Mouse (Mus musculus): ENCODE measurements around the gene Tcf3. TPM values are rescaled to one million over a fixed set of nuclear protein-coding genes. Genes with fewer than 3 reads are reported as not detected.

The Tcf3 gene
- polyA plus RNA-seq, 1 experiment from 2014 or later = 52.8 TPM

DNA sequence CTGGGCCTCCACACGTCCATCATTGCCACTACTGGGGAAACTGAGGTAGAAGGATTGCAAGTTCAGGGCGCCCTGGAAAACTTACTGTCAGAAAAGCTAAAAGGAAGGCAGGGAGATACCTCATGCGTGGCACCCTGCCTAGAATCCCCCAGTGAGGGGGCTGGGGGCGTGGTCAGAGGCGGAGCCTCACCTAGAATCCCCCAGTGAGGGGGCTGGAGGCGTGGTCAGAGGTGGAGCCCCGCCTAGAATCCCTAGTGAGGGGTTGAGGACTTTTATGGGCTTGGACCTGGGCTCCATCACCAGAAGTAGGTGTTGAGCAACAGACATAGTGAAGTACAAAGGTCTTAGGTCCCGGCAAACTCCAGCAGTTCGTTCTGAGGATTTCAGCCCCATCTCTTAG lies 2.8 kb upstream of the Tcf3 start:
- Histone ChIP-seq H3K36me3 (replicated peaks) (peaks cover under 1% of the 10 kb centered on the region; the same call in 1 of the 2 replicates), H3K27me3 (no peaks in the 10 kb centered on the region; the same call in 1 of the 2 replicates), H3K9ac (peak overlapping the region; percentile 22; the same call in 1 of the 2 replicates), H3K4me2 (peak overlapping the region; percentile 84), H3K27ac (replicated peaks) (peak overlapping the region; percentile 98), H3K9me3 (replicated peaks) (no peaks in the 10 kb centered on the region), H3K4me1 (replicated peaks) (peaks cover 54% of the 10 kb centered on the region), H3K4me3 (replicated peaks) (peak overlapping the region; percentile 1; the same call in 1 of the 2 replicates)
- ATAC-seq (ENCODE audit: insufficient read depth) = no peak
- 17% methylated on average over 9 of the region's 9 CpGs for WGBS (ENCODE audit: insufficient replicate concordance)

DNA sequence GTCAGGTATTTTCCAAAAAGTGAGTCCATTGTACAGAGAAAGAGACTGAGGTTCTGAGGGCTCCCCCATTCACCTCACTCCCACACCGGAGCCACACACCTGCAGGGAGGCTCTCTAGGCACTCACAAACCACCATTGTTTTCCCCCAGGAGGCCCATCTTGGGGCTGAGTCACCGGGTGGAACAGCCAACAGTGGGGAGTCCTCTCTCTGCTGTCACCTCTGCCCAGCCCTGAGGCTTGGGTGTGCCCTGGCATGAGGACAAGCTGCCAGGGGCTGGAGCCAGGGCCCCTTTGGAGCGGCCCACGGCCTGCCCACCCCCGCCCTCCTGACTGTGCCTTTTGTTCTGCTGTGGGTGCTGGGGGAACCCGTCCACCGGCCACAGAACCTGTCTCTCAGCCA lies 2.3 kb upstream of the Tcf3 start:
- 13% methylated on average over 7 of the region's 7 CpGs for WGBS (ENCODE audit: insufficient replicate concordance)
- Histone ChIP-seq H3K36me3 (replicated peaks) (peaks cover 5% of the 10 kb centered on the region), H3K9ac (peak overlapping the region; percentile 22), H3K27me3 (no peaks in the 10 kb centered on the region; the same call in 1 of the 2 replicates), H3K4me3 (replicated peaks) (peak overlapping the region; percentile 1; the same call in 1 of the 2 replicates), H3K27ac (replicated peaks) (peak overlapping the region; percentile 98), H3K9me3 (replicated peaks) (no peaks in the 10 kb centered on the region), H3K4me1 (replicated peaks) (peaks cover 59% of the 10 kb centered on the region), H3K4me2 (peak overlapping the region; percentile 84)
- ATAC-seq (ENCODE audit: insufficient read depth) = peak; percentile 13; the same call in 1 of the 2 replicates

DNA sequence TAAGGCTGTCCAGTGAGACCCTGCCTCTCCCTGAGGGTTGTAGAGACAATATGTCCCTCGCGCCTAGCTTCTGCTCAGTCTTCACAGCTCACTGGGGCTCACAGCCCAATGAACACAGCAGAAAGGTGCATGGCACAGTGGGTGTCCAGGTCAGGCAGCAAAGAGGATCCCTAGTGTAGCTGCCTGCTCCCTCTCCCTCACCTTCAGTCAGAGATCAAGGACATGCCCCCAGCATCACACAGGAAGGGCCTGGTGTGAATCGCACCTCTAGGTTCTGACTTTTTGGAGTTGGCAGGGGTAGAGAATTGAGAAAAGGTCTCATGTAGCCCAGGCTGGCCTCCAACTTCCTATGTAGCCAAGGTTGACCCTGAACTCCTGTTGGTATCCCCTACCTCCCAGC lies 1.4 kb upstream of the Tcf3 start:
- 77% methylated on average over 3 of the region's 3 CpGs for WGBS (ENCODE audit: insufficient replicate concordance)
- H3K27ac ChIP-seq (replicated peaks) = peak overlapping the region; percentile 98
- peak overlapping the region; percentile 84 for H3K4me2 ChIP-seq
- peak overlapping the region; percentile 25; the same call in 1 of the 2 replicates for H3K9ac ChIP-seq
- H3K9me3 ChIP-seq (replicated peaks) = no peaks in the 10 kb centered on the region
- ATAC-seq (ENCODE audit: insufficient read depth) = no peak
- H3K36me3 ChIP-seq (replicated peaks) = peaks cover 15% of the 10 kb centered on the region
- no peaks in the 10 kb centered on the region; the same call in 1 of the 2 replicates for H3K27me3 ChIP-seq
- peaks cover 69% of the 10 kb centered on the region for H3K4me1 ChIP-seq (replicated peaks)
- H3K4me3 ChIP-seq (replicated peaks) = peak overlapping the region; percentile 100

DNA sequence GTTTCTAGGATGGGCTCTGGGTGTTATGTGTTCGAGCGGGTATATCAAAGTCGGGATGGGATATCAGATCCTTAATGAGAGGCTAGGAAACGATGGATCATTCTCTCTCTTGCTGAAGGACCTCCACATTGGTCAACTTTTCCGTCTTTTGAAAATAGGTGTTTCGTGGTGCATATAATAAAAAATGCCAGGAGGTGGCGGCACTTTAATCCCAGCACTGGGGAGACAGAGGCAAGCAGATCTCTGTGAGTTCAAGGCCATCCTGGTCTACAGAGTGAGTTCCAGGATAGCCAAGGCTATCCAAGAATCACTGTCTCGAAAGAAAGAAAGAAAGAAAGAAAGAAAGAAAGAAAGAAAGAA lies 766 bp upstream of the Tcf3 start:
- H3K27ac ChIP-seq (replicated peaks) = peak overlapping the region; percentile 98
- 8% methylated on average over 8 of the region's 8 CpGs for WGBS (ENCODE audit: insufficient replicate concordance)
- H3K4me3 ChIP-seq (replicated peaks) = peak overlapping the region; percentile 100
- H3K9me3 ChIP-seq (replicated peaks) = no peaks in the 10 kb centered on the region
- H3K27me3 ChIP-seq = no peaks in the 10 kb centered on the region; the same call in 1 of the 2 replicates
- H3K4me2 ChIP-seq = peak overlapping the region; percentile 84
- H3K9ac ChIP-seq = peak overlapping the region; percentile 41
- peak; percentile 0; the same call in 1 of the 2 replicates for ATAC-seq (ENCODE audit: insufficient read depth)
- peaks cover 21% of the 10 kb centered on the region for H3K36me3 ChIP-seq (replicated peaks)
- peaks cover 72% of the 10 kb centered on the region for H3K4me1 ChIP-seq (replicated peaks)

DNA sequence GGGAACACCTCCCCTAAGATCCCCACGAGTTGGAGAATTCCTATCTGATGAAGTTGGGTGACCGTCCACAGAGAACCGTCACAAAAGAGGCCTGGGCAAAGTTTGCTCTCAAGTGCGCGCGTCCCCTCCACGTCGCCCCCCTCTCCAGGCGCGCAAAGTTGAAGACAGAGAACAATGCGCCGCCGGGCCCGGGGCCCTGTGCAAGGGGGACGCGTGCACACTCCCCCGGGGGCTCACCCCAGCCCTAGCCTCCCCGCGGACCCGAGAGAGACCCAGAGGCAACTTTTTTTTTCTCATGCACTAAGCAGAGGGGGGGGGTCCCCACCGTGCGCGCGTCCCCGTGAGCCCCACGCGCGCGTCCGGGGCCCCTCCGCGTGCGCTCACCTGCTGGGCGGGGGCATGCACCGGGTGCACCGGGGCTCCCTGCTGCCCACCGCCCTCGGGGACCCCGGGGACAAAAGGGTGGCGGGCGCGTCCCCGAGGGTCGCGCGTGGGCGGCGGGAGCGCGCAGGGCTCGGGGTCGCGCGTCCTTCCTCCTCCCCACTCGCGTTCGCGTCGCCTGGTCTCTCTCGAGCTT lies 423 bp downstream of the Tcf3 start:
- Histone ChIP-seq H3K4me1 (replicated peaks) (peaks cover 70% of the 10 kb centered on the region), H3K4me2 (peak overlapping the region; percentile 84), H3K4me3 (replicated peaks) (peak overlapping the region; percentile 100), H3K36me3 (replicated peaks) (peaks cover 33% of the 10 kb centered on the region), H3K27me3 (no peaks in the 10 kb centered on the region; the same call in 1 of the 2 replicates), H3K27ac (replicated peaks) (peak overlapping the region; percentile 98), H3K9me3 (replicated peaks) (no peaks in the 10 kb centered on the region), H3K9ac (peak overlapping the region; percentile 100)
- WGBS (ENCODE audit: insufficient replicate concordance) = under 1% methylated on average over 60 of the region's 60 CpGs
- no peak for ATAC-seq (ENCODE audit: insufficient read depth)

DNA sequence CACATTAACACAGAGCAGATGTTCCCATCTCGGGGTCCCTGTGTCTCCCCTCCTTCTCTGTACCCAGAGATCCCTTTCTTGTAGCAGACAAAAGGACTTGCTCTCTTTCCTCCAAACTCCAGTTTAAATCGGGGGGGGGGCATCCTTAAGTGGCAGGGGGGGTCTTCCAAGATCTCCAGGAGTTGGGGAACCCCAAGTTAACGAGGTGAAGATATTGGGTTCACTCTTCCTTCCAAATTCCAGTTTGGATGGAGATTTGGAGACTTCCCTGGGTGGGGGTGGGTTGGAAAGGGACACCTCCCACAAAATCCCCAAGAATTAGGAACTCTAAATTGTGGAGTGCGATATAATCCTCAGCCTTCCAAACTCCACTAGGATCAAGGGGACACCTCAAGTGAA lies 1.1 kb downstream of the Tcf3 start:
- peaks cover 39% of the 10 kb centered on the region for H3K36me3 ChIP-seq (replicated peaks)
- no peaks in the 10 kb centered on the region for H3K9me3 ChIP-seq (replicated peaks)
- no peak for ATAC-seq (ENCODE audit: insufficient read depth)
- H3K4me1 ChIP-seq (replicated peaks) = peaks cover 66% of the 10 kb centered on the region
- no peaks in the 10 kb centered on the region for H3K27me3 ChIP-seq
- peak overlapping the region; percentile 100 for H3K9ac ChIP-seq
- peak overlapping the region; percentile 100 for H3K4me3 ChIP-seq (replicated peaks)
- H3K4me2 ChIP-seq = peak overlapping the region; percentile 84
- WGBS (ENCODE audit: insufficient replicate concordance) = 2% methylated on average over 4 of the region's 4 CpGs
- H3K27ac ChIP-seq (replicated peaks) = peak overlapping the region; percentile 98

DNA sequence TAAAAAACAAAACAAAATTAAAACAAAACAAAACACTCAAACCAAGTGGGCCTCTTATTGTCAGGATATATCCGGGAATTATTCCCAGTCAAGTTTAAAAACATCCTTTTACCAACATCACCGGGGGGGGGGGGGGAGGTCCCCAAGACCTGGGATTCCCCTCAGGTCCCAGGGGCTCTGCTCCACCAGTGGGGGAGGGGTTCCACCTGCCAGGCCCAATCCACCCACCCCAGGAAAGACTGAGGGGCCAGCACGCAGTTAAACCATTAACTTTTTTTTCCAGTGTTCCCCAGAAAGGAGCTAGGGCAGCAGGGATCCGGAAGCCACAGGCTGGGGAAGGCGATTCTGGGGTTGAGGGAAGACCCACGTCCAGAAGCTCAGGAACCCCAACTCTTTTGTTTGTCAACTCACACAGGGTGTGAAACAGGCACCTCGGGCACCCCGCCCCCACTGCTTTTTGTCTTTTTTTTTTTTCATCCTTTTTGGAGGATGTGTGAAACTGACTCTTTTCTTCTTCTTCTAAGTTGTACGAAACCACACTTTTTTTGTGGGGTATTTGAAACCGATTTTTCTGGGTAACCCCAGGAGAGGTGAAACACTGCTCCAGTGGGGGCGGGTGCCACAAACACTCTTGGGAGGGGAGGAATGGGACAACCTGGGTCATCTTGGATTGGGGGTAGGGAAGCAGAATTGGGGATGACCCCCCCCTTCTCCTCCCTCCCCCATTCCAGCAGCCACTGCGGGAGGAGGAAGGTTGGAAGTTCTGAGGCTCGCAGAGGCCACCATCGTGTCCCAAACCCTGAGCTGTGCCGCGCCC lies 1.7 kb downstream of the Tcf3 start:
- H3K4me1 ChIP-seq (replicated peaks) = peaks cover 63% of the 10 kb centered on the region
- H3K27ac ChIP-seq (replicated peaks) = peak overlapping the region; percentile 98
- H3K36me3 ChIP-seq (replicated peaks) = peaks cover 45% of the 10 kb centered on the region
- no peak for ATAC-seq (ENCODE audit: insufficient read depth)
- peak overlapping the region; percentile 84 for H3K4me2 ChIP-seq
- WGBS (ENCODE audit: insufficient replicate concordance) = 24% methylated on average over 16 of the region's 16 CpGs
- peak overlapping the region; percentile 100 for H3K4me3 ChIP-seq (replicated peaks)
- H3K9me3 ChIP-seq (replicated peaks) = no peaks in the 10 kb centered on the region
- H3K9ac ChIP-seq = peak overlapping the region; percentile 100
- no peaks in the 10 kb centered on the region for H3K27me3 ChIP-seq

DNA sequence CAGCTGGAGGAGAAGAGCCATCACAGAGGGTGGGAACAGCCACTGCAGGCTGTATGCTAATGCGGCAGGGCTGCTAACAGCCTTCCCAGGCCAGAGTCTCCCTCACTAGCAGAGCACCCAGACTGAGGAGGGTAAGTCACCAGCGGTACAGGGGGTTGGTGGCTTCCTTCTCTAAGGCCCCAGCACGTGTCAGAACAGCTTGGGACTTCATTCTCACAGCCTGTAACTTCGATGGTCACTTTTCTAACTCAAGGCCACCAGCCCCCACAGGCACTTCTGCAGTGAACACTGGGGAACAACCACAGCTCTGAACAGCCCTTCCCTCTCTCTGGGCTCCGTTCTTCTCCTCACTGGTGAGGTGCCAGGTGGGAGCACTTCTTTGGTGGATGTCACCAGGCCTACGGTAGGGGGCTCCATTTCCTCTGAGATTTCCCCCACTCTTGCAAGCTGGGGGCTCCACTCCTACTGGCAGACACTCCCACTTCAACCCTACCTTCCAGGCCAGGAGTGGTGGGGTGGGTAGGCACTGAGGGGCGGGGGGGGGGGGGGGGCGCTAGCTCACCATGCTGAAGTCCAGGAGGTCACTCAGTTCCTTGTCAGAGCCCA lies 3.0 kb downstream of the Tcf3 start:
- 65% methylated on average over 8 of the region's 8 CpGs for WGBS (ENCODE audit: insufficient replicate concordance)
- H3K4me1 ChIP-seq (replicated peaks) = peaks cover 50% of the 10 kb centered on the region
- no peak overlapping the region for H3K9ac ChIP-seq

DNA sequence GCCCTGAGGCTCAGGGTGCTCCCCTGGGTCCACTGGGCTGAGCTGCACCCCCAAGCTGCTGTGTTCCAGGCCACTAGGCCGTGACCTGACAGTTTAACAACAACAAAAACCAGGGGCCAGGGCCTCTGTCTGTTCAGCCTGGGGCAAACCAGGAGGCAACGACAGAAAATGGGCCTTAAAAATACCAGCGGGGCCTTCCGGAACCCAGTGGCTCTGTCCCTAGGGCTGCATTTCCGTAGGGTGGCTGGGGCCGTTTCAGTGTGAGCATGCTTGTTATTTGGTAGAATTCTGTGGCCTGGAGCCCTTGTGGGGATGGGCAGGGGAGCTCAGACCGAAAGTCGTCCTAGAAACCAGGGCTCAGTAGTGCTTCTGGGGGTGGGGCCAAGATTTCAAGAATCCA lies 3.6 kb downstream of the Tcf3 start:
- Histone ChIP-seq H3K4me3 (replicated peaks) (no peak overlapping the region), H3K27ac (replicated peaks) (0 out of 2 replicates have a peak overlapping the region, but pooled peaks have one; percentile 98), H3K4me1 (replicated peaks) (peaks cover 50% of the 10 kb centered on the region), H3K36me3 (replicated peaks) (peaks cover 65% of the 10 kb centered on the region), H3K4me2 (no peak overlapping the region), H3K9me3 (replicated peaks) (0 out of 2 replicates have a peak, but pooled peaks cover 8% of the 10 kb centered on the region), H3K9ac (no peak overlapping the region), H3K27me3 (no peaks in the 10 kb centered on the region)
- no peak for ATAC-seq (ENCODE audit: insufficient read depth)
- WGBS (ENCODE audit: insufficient replicate concordance) = 83% methylated on average over 8 of the region's 8 CpGs

More for the DNA sequence above, 3.0 kb downstream of the Tcf3 start:
- H3K4me3 ChIP-seq (replicated peaks) = no peak overlapping the region
- no peak for ATAC-seq (ENCODE audit: insufficient read depth)
- H3K4me2 ChIP-seq = peak overlapping the region; percentile 84; the same call in 1 of the 2 replicates
- H3K36me3 ChIP-seq (replicated peaks) = peaks cover 58% of the 10 kb centered on the region
- peak overlapping the region; percentile 98; the same call in 1 of the 2 replicates for H3K27ac ChIP-seq (replicated peaks)
- H3K27me3 ChIP-seq = no peaks in the 10 kb centered on the region
- H3K9me3 ChIP-seq (replicated peaks) = 0 out of 2 replicates have a peak, but pooled peaks cover 3% of the 10 kb centered on the region

DNA sequence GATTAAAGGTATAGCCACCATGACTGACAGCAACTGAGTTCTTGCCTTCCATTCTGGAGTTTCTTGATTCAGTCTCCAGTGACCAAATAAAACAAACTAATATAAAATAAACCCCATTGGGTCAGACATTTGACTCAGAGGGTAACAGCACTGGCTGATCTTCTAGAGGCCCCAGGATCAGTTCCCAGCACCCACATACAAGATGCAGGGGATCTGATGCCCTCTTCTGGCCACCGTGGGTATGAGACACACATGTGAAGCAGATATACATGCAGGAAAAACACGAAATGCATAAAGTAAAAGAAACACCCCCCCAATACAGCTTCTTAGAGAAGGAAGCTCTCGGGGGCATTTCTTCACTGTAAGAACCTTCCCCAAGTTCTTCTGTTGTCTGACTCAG lies 8.4 kb downstream of the Tcf3 start:
- no peaks in the 10 kb centered on the region for H3K27me3 ChIP-seq
- H3K9ac ChIP-seq = no peak overlapping the region
- H3K9me3 ChIP-seq (replicated peaks) = 0 out of 2 replicates have a peak, but pooled peaks cover 8% of the 10 kb centered on the region
- H3K4me3 ChIP-seq (replicated peaks) = no peak overlapping the region
- peak overlapping the region; percentile 98 for H3K27ac ChIP-seq (replicated peaks)
- 92% methylated on average over 3 of the region's 3 CpGs for WGBS (ENCODE audit: insufficient replicate concordance)
- no peak for ATAC-seq (ENCODE audit: insufficient read depth)
- peaks cover 60% of the 10 kb centered on the region for H3K4me1 ChIP-seq (replicated peaks)
- peaks cover 88% of the 10 kb centered on the region for H3K36me3 ChIP-seq (replicated peaks)
- H3K4me2 ChIP-seq = no peak overlapping the region
